Mouse (Mus musculus) induced T-regulatory cell, adult 2 months (primary cell): Measurements from ENCODE around the gene Hadhb.

Experiments used
- DNase-seq: peaks from one replicate; pipeline ENCODE4 v3.0.0-alpha.2; 2012; ENCODE audit warnings: low read depth

The Hadhb gene

DNA sequence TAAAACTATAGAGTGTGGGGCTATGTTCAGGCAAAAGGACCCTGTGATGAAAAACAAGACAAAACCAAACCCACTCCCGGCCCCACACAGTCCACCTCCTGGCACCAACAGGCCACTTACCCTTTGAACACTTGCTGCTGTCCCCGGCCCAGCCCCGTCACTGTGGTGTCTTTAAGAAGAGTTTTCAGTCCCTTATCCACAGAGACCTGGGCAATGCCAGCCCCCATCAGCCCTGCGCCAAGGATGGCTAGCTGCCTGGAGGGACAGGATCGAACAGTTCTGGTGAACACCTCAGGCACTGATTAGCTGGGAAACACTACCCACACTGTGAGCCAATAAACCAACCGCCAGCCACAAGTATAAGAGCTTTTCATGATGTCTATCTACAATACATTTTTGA is 26.4 kb upstream of the Hadhb start:
- DNase-seq = no peak

DNA sequence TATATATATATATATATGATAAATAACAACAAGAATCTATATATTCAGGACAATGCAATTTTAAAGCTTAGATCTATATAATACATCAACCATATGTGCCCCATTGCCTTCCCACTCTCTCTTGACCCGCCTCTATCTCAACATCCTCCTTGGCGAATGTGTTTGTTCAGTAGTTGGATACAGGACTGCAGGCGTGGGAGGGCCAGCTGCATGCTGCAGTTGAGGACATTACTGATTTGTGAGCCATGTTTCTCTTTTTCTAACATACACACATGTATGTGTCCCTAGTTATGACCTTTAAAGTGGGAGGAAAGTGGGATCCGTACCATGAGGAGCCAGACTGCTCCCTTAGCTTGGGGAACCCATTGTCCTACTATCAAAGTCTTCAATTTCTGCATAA is 23.8 kb upstream of the Hadhb start:
- DNase-seq = no peak

- no peak for DNase-seq
These were observed 22.9 kb upstream of the Hadhb start for GRCm38 (mm10) chr5:30132173-30132572.

- no peak for DNase-seq
These were observed 19.3 kb upstream of the Hadhb start for GRCm38 (mm10) chr5:30135711-30136231.

GRCm38 (mm10) chr5:30137271-30137670 is 17.8 kb upstream of the Hadhb start:
- no peak for DNase-seq

DNA sequence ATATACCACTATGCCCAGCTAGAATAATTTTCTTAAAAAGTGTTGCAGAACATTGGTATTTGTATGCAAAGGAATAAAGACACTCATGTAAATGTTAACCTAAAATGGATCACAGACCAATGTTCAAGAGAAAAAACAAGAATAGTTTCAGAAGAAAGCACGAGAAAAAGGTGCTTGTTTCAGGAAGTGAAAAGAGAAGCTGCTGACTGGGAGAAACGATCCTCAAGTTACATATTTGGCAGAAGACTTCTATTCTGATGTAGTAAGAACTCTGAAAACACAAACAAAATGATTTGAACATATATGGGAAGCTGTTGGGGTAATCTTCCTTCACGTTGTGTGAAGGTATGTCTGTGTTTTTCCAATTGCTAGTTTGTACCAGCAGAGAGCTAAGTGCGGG is 16.9 kb upstream of the Hadhb start:
- DNase-seq = no peak

- DNase-seq = no peak
These were observed 8.5 kb upstream of the Hadhb start for GRCm38 (mm10) chr5:30146526-30146925.

- DNase-seq = no peak
These were observed 6.7 kb upstream of the Hadhb start for GRCm38 (mm10) chr5:30148133-30148920.

DNA sequence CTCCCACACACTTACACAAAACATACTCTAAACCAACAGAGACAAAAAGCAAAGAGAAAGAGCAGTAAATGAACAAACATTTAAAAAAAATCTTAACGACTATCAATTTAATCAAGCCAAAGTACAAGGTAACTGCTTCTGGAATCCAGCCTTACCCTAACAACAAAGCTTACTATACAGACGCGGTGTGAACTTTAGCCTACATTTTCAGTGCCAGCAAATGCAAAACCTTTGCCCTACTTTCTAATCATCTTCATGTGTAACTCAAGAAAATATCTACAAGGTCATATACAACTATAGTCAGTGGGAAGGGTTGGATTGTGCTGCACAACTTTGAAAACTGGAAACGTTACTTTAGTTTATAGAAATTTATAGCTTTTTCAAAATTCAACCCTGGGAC is 3.0 kb upstream of the Hadhb start:
- no peak for DNase-seq

- DNase-seq = no peak
These were observed 2.6 kb upstream of the Hadhb start for GRCm38 (mm10) chr5:30152413-30152812.

GRCm38 (mm10) chr5:30153222-30153621 is 1.8 kb upstream of the Hadhb start:
- DNase-seq = peak; percentile 7

DNA sequence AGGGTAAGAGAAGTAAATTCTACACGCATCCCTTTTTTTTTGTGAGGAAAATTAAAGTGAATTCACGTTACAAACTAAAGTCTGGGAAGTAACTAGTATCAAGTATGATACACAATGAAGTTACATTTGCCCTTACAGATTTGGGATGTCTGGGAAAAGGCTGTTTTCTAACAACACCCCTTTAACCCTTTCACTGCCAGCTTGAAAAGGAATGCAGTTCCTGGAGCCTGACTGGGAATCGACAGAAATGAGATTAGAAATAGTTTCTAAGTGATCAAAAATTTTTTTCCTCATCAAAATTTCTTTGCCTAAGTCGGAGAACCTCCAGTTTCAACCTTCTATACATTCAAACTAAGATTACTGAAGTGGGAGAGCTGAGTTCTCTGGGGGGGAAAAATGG is 1.0 kb upstream of the Hadhb start:
- DNase-seq = no peak

DNA sequence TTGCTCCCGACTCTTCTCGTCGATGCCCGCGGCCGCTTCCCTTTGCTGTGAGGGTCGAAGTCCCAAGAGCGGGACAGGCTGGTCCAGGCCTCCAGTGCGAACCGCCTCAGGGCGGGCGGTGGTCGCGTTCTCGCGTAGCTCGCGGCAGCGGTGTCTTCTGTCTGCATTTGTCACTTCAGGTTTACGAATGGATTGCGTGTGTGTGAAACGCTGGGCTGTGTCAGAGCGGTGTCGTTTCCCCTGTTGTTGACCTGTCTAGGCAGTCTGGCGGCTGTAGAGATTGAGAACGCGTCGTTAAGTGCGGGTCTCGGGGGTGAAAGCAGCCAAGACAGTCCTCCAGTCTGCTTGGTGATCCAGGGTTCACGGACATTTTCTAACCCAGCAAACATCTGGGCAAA is 346 bp downstream of the Hadhb start:
- no peak for DNase-seq

- DNase-seq = peak; percentile 79
These were observed 977 bp downstream of the Hadhb start for GRCm38 (mm10) chr5:30155821-30156629.

- DNase-seq = no peak
These were observed 4.6 kb downstream of the Hadhb start for GRCm38 (mm10) chr5:30159601-30160000.

DNA sequence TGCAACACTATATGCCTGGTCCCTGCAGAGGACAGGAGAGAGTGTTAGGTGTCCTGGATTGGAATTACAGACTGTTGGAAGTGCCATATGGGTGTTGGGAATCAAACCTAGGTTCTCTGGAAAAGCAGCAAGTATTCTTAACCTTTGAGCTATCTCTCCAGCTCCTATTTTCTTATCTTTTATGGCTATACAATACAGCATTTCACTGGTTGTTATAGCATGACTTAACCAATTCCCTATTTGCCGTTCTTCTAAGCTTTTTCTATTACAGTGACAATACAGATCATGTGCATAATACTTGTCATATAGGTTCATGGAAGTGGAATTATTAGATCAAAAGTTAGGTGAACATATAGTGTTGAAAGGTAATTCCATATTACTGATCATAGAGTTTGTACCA is 6.8 kb downstream of the Hadhb start:
- DNase-seq = no peak

DNA sequence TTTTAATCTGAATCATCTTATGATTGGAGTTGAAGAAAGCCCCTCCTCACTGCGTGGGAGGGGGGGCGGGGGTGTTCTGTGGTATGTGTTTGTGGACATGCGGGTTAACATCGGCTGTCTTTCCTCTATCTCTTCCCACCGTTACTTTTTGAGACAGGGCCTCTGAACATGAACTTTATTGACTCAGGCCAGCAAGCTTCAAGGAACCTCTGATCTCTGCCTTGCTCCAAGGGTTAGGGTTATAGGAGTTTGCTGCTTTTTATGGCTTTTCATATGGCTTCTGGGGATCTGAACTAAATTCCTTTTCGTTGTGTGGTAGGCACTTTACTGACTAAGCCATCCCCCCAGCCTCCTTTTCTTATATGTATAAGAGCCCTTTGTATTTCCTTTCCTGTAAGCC is 7.3 kb downstream of the Hadhb start:
- no peak for DNase-seq

GRCm38 (mm10) chr5:30165234-30165946 is 10.3 kb downstream of the Hadhb start:
- DNase-seq = no peak

DNA sequence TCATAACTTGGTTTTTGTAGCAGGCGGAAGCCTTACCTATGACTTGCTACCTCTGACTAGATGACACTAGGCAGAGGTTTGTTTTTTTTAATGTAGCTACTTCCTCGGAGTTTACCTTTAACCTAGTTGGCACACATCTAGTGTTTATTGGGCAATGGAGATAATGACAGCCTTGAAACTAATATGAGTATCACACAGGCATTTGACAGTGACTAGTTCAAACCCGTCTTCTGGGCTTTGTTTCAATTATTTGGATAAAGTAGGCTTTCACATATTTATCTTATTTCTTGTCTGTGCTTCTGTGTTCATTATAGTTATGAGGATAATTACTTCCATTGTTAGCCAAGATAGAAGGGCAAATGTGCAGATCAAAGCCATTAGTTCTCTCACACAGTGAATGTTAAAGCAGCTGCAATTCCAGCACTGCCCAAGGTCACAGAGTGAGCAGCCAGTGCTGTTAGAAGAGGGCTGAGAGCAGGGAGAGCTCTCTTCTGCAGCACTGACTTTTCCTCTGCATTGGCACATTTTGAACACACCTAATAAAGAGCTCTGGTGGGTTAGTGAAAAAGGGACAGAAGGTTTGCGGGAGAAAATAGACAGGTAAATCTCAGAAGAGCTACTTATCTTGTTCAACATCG is 15.4 kb downstream of the Hadhb start:
- no peak for DNase-seq

DNA sequence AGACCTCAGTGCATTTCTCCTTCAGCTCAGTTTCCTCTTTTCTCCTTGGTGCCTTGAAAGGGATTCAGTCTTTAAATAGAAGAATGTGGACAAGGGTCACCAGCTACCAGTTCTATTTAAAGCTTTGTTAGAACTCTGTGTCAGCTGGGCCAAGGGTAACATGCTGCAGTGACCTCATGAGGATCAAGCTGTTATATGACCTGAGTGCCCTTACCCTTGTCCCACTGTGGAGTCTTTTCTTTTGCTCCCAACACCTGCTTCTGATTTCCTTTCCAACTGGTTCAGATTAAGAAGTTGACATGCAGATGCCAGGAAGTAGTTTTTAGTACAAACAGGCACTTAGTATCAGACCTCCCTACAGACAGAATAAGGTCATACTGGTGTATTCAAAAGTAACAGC is 17.1 kb downstream of the Hadhb start:
- DNase-seq = no peak

DNA sequence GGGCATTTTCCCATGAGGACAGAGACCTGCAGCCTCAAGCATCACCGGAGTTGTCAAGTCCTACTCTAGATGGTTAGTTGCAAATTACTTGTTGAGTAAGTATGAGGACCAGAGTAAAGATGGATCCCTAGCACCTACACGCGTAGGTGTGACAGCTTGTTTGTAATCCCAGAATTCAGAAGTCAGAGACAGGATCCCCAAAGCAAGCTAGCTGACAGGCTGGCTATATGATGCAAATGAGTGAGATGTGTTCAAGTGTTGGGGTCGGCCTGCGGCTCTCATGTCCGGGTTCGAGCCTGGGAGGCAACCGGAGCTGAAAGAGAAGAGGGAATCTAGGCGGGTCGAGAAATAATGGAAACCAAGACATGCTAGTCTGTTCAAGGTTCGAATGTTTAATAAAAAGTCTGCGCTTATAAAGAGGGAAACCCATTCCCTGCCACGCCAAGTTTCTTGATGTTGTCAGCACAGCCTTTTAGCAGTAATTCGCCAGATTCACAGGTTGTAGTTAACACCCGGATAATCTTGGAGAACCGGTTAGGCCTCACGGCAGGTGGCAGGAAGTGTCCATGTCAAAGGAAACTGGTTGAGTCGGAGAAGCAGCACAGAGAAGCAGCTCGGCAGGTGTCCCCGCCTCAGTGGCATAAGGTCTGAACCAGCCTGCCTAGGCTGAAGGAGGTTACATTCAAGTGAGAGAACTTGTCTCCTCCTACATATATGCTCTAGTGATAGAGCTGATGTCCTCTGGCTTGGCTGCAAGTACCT is 18.1 kb downstream of the Hadhb start:
- DNase-seq = no peak
